Mouse (Mus musculus) cerebellum, postnatal 36 days (tissue): ENCODE data around the gene Loxl4.
A peak's percentile ranks its signal among the peaks of the same experiment; 100 is the strongest.

ENCODE experiments used
- DNase-seq, 2 experiments: peaks; one replicate each; pipeline ENCODE4 v3.0.0; 2021 to 2022; ENCODE audit warnings: mixed read lengths in 2 of 2

The Loxl4 gene

DNA sequence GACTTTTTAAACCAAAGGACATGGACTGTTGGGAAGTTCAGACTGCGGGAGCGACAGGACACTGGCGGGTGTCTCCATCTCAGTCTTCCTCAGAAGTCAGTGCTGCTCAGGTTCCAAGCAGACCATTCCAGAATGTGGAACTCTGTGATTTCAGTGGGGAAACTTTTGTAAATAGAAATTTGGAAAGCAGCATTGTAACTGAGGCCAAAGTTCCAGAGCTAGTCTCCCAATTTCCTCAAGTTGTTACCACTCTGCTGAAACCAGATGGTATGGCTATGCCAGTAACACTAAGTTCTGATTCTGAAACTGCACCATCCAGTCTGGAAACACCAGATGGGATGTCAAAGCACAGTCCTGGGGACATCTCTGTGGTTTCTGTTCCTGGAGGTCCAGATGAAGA lies 49.6 kb downstream of the Loxl4 start:
- no peak for DNase-seq

- DNase-seq = peak; percentile 28 to 44
Observed at GRCm38 (mm10) chr19:42561991-42562390, 50.6 kb downstream of the Loxl4 start.

- no peak for DNase-seq
Observed at GRCm38 (mm10) chr19:42558701-42559100, 53.9 kb downstream of the Loxl4 start.
